Mouse (Mus musculus) forebrain, embryonic 12.5 days (tissue): ENCODE data around the gene BC052040. TPM values are rescaled to one million over a fixed set of nuclear protein-coding genes. Genes with fewer than 3 reads are reported as not detected.

ENCODE experiments used
- ATAC-seq: fragments of 200-750 bp; cut with Nextera tagmentation; 2 replicates; pipeline ENCODE4 v1.8.0; 2017; ENCODE audit warnings: moderate TSS enrichment; ENCODE audit not compliant: low FRiP score
- H3K27ac ChIP-seq: fragments of 300-500 bp; sonication (generic); 2 replicates; pipeline ENCODE4 v1.5.1; 2016; ENCODE audit warnings: mild to moderate bottlenecking
- H3K27me3 ChIP-seq: fragments of 300-500 bp; sonication (generic); 2 replicates; pipeline ENCODE4 v1.6.1; 2016; ENCODE audit warnings: mild to moderate bottlenecking
- H3K36me3 ChIP-seq: fragments of 300-500 bp; sonication (generic); replicated peaks from 2 replicates; pipeline ENCODE4 v1.6.1; 2016; ENCODE audit warnings: mild to moderate bottlenecking
- H3K4me1 ChIP-seq: fragments of 300-500 bp; sonication (generic); 2 replicates; pipeline ENCODE4 v1.6.1; 2016
- H3K4me2 ChIP-seq: fragments of 300-500 bp; sonication (generic); 2 replicates; pipeline ENCODE4 v1.6.1; 2016; ENCODE audit warnings: mild to moderate bottlenecking, moderate library complexity
- H3K4me3 ChIP-seq: fragments of 300-500 bp; sonication (generic); replicated peaks from 2 replicates; pipeline ENCODE4 v1.5.1; 2016; ENCODE audit warnings: mild to moderate bottlenecking
- H3K9ac ChIP-seq: fragments of 300-500 bp; sonication (generic); 2 replicates; pipeline ENCODE4 v1.6.1; 2016; ENCODE audit warnings: mild to moderate bottlenecking
- H3K9me3 ChIP-seq: fragments of 300-500 bp; sonication (generic); 2 replicates; pipeline ENCODE4 v1.6.1; 2016
- WGBS: fragments of 180-500 bp; shearing (Covaris S2); methylation state at CpG from one replicate; pipeline ENCODE4 v1.1.7; 2016; 5-methylcytosine and 5-hydroxymethylcytosine counted together
- polyA plus RNA-seq: library from polyadenylated mRNA; unstranded; fragments of >200 nt; fragmentation: Nextera tagmentation; extraction: Ambion mirVana; gene quantifications from 2 replicates; pipeline ENCODE4 v1.2.1, GENCODE M21; 2016

Gene BC052040
- 22.7 and 26.3 TPM in 2 replicates for polyA plus RNA-seq

- Histone ChIP-seq H3K4me3 (peak within 1 kb of the TSS; percentile 56), H3K4me1 (peaks cover 21% of the 10 kb centered on the region), H3K27me3 (no peaks in the 10 kb centered on the region), H3K9ac (peak within 1 kb of the TSS; percentile 67), H3K4me2 (peak within 1 kb of the TSS; percentile 63), H3K9me3 (no peaks in the 10 kb centered on the region), H3K36me3 (no peaks in the 10 kb centered on the region), H3K27ac (peak within 1 kb of the TSS; percentile 73)
- peak; percentile 96 for ATAC-seq
- under 1% methylated on average over 41 of the region's 41 CpGs for WGBS
These were observed at the start of gene BC052040 for GRCm38 (mm10) chr2:115581241-115581988. BC052040 (plus strand) TSS chr2:115581716.

- Histone ChIP-seq H3K27me3 (no peaks in the 10 kb centered on the region), H3K9me3 (no peaks in the 10 kb centered on the region), H3K4me3 (no peak overlapping the region), H3K9ac (no peak overlapping the region), H3K36me3 (no peaks in the 10 kb centered on the region), H3K27ac (no peak overlapping the region), H3K4me1 (peaks cover 10% of the 10 kb centered on the region), H3K4me2 (no peak overlapping the region)
- peak; percentile 61; the same call in 1 of the 2 replicates for ATAC-seq
- 54% methylated on average over 13 of the region's 13 CpGs for WGBS
These were observed 43.4 kb upstream of the BC052040 start for GRCm38 (mm10) chr2:115538009-115538690.

- ATAC-seq: no peak; the same call in 1 of the 2 replicates
- Histone ChIP-seq H3K4me3 (no peak overlapping the region), H3K27me3 (no peaks in the 10 kb centered on the region), H3K36me3 (no peaks in the 10 kb centered on the region), H3K9ac (no peak overlapping the region), H3K27ac (no peak overlapping the region), H3K4me1 (peaks cover 10% of the 10 kb centered on the region), H3K9me3 (no peaks in the 10 kb centered on the region), H3K4me2 (no peak overlapping the region)
- 61% methylated on average over 5 of the region's 5 CpGs for WGBS
These were observed 42.7 kb upstream of the BC052040 start for GRCm38 (mm10) chr2:115538691-115539283.

- Histone ChIP-seq H3K4me1 (peaks cover 10% of the 10 kb centered on the region), H3K4me2 (no peak overlapping the region), H3K9me3 (no peaks in the 10 kb centered on the region), H3K27me3 (no peaks in the 10 kb centered on the region), H3K9ac (no peak overlapping the region), H3K4me3 (no peak overlapping the region), H3K36me3 (no peaks in the 10 kb centered on the region), H3K27ac (no peak overlapping the region)
- 95% methylated on average over 5 of the region's 5 CpGs for WGBS
- no peak for ATAC-seq
These were observed 41.8 kb upstream of the BC052040 start for GRCm38 (mm10) chr2:115539731-115540130.

- Histone ChIP-seq H3K4me3 (no peak overlapping the region), H3K4me2 (no peak overlapping the region), H3K9me3 (no peaks in the 10 kb centered on the region), H3K27ac (no peak overlapping the region), H3K36me3 (no peaks in the 10 kb centered on the region), H3K9ac (no peak overlapping the region), H3K27me3 (no peaks in the 10 kb centered on the region), H3K4me1 (peaks cover 10% of the 10 kb centered on the region)
- 71% methylated on average over 11 of the region's 11 CpGs for WGBS
- ATAC-seq: no peak
These were observed 39.0 kb upstream of the BC052040 start for GRCm38 (mm10) chr2:115542401-115543123.

- no peak for ATAC-seq
- WGBS: 86% methylated on average over 4 of the region's 4 CpGs
- no peak overlapping the region for H3K4me3 ChIP-seq
- no peak overlapping the region for H3K4me2 ChIP-seq
- H3K36me3 ChIP-seq: no peaks in the 10 kb centered on the region
- H3K9me3 ChIP-seq: no peaks in the 10 kb centered on the region
- H3K4me1 ChIP-seq: peaks cover 4% of the 10 kb centered on the region
- H3K9ac ChIP-seq: no peak overlapping the region
- H3K27ac ChIP-seq: no peak overlapping the region
- no peaks in the 10 kb centered on the region for H3K27me3 ChIP-seq
These were observed 38.3 kb upstream of the BC052040 start for GRCm38 (mm10) chr2:115543212-115543611.

- Histone ChIP-seq H3K27me3 (no peaks in the 10 kb centered on the region), H3K4me1 (no peaks in the 10 kb centered on the region), H3K4me2 (no peak overlapping the region), H3K9ac (no peak overlapping the region), H3K4me3 (no peak overlapping the region), H3K36me3 (no peaks in the 10 kb centered on the region), H3K9me3 (no peaks in the 10 kb centered on the region), H3K27ac (no peak overlapping the region)
- ATAC-seq: no peak
- WGBS: 90% methylated on average over 3 of the region's 3 CpGs
These were observed 29.6 kb upstream of the BC052040 start for GRCm38 (mm10) chr2:115551901-115552300.

- Histone ChIP-seq H3K4me3 (no peak overlapping the region), H3K4me2 (no peak overlapping the region), H3K36me3 (no peaks in the 10 kb centered on the region), H3K27me3 (no peaks in the 10 kb centered on the region), H3K9me3 (no peaks in the 10 kb centered on the region), H3K9ac (no peak overlapping the region), H3K27ac (no peak overlapping the region), H3K4me1 (no peaks in the 10 kb centered on the region)
- ATAC-seq: no peak
- 87% methylated on average over 3 of the region's 3 CpGs for WGBS
These were observed 19.2 kb upstream of the BC052040 start for GRCm38 (mm10) chr2:115562155-115562827.

- Histone ChIP-seq H3K9me3 (no peaks in the 10 kb centered on the region), H3K27ac (no peak overlapping the region), H3K4me2 (no peak overlapping the region), H3K4me3 (no peak overlapping the region), H3K36me3 (no peaks in the 10 kb centered on the region), H3K9ac (no peak overlapping the region), H3K4me1 (no peaks in the 10 kb centered on the region), H3K27me3 (no peaks in the 10 kb centered on the region)
- ATAC-seq: no peak
- WGBS: 76% methylated on average over 6 of the region's 6 CpGs
These were observed 18.0 kb upstream of the BC052040 start for GRCm38 (mm10) chr2:115563436-115564093.

- Histone ChIP-seq H3K36me3 (no peaks in the 10 kb centered on the region), H3K4me3 (no peak overlapping the region), H3K27me3 (no peaks in the 10 kb centered on the region), H3K4me2 (no peak overlapping the region), H3K27ac (no peak overlapping the region), H3K4me1 (no peaks in the 10 kb centered on the region), H3K9ac (no peak overlapping the region), H3K9me3 (no peaks in the 10 kb centered on the region)
- 91% methylated on average over 1 of the region's 1 CpGs for WGBS
- no peak for ATAC-seq
These were observed 9.5 kb upstream of the BC052040 start for GRCm38 (mm10) chr2:115571996-115572395.

GRCm38 (mm10) chr2:115574802-115575201 is 6.7 kb upstream of the BC052040 start:
- Histone ChIP-seq H3K4me2 (no peak overlapping the region), H3K36me3 (no peaks in the 10 kb centered on the region), H3K4me3 (no peak overlapping the region), H3K9ac (no peak overlapping the region), H3K27me3 (no peaks in the 10 kb centered on the region), H3K9me3 (no peaks in the 10 kb centered on the region), H3K27ac (no peak overlapping the region), H3K4me1 (peaks cover 6% of the 10 kb centered on the region)
- ATAC-seq: no peak
- WGBS: 70% methylated on average over 5 of the region's 5 CpGs
